Mouse (Mus musculus) CH12.LX (cell line): ENCODE data around the gene Tbcb. TPM values are rescaled to one million over a fixed set of nuclear protein-coding genes. Genes with fewer than 3 reads are reported as not detected.

Experiments
- DNase-seq: peaks from one replicate; pipeline ENCODE4 v3.0.0-alpha.2; 2013; ENCODE audit errors: extremely low read depth
- H3K27ac ChIP-seq: 2 replicates; pipeline ENCODE4 v1.5.1; 2012; ENCODE audit warnings: low read depth, mild to moderate bottlenecking, control low read depth, moderate library complexity; ENCODE audit not compliant: insufficient read depth
- H3K27me3 ChIP-seq: replicated peaks from 2 replicates; pipeline ENCODE3; 2012; ENCODE audit warnings: inconsistent platforms
- H3K36me3 ChIP-seq, 2 experiments: replicated peaks in 1 of 2; 2 replicates each; pipeline versions ENCODE3 to v1.6.1; 2012; ENCODE audit warnings: inconsistent platforms in 1 of 2, low read length in 1 of 2, mild to moderate bottlenecking in 1 of 2, mixed read lengths in 1 of 2, moderate library complexity in 1 of 2; ENCODE audit not compliant: control insufficient read depth in 1 of 2, insufficient read depth in 1 of 2
- H3K4me1 ChIP-seq, 2 experiments: 2 replicates each; pipeline ENCODE4 v1.6.1; 2012; ENCODE audit warnings: inconsistent platforms in 1 of 2, moderate library complexity in 1 of 2; ENCODE audit not compliant: insufficient read depth in 2 of 2, control insufficient read depth in 1 of 2
- H3K4me2 ChIP-seq: 2 replicates; pipeline ENCODE4 v1.6.1; 2012; ENCODE audit warnings: low read depth, mild to moderate bottlenecking, control low read depth; ENCODE audit not compliant: poor library complexity, insufficient read depth, severe bottlenecking
- H3K4me3 ChIP-seq, 3 experiments: fragments of 150-350 bp in 1 of 3; sonication (generic) in 1 of 3; replicated peaks in 1 of 3; 2 replicates each; pipeline versions ENCODE3 to v1.5.1; 2011 to 2012; ENCODE audit warnings: low read depth in 2 of 3, low read length in 2 of 3, mild to moderate bottlenecking in 2 of 3, moderate library complexity in 2 of 3, control low read depth in 1 of 3, improper control_type of control experiment in 1 of 3, inconsistent platforms in 1 of 3, mixed read lengths in 1 of 3; ENCODE audit not compliant: poor library complexity in 1 of 3
- H3K79me2 ChIP-seq: replicated peaks from 2 replicates; pipeline ENCODE4 v1.6.1; 2012; ENCODE audit warnings: mild to moderate bottlenecking, moderate library complexity; ENCODE audit not compliant: control insufficient read depth, poor library complexity, insufficient read depth, severe bottlenecking; ENCODE audit errors: extremely low read depth
- H3K9ac ChIP-seq: 2 replicates; pipeline ENCODE4 v1.6.1; 2012; ENCODE audit warnings: low read depth, mild to moderate bottlenecking, control low read depth, moderate library complexity; ENCODE audit not compliant: insufficient read depth
- H3K9me3 ChIP-seq: replicated peaks from 2 replicates; pipeline ENCODE3; 2012; ENCODE audit warnings: low read length, inconsistent platforms, mixed read lengths
- BHLHE40 ChIP-seq: IDR thresholded peaks from 2 replicates; pipeline ENCODE4 v1.6.1; 2011; ENCODE audit warnings: mild to moderate bottlenecking, low read depth, low read length, improper control_type of control experiment
- CHD1 ChIP-seq: IDR thresholded peaks from 2 replicates; pipeline ENCODE4 v1.6.1; 2012; ENCODE audit warnings: low read depth, low read length, improper control_type of control experiment, inconsistent platforms
- E2F4 ChIP-seq: IDR thresholded peaks from 2 replicates; pipeline ENCODE4 v1.6.1; 2011; ENCODE audit warnings: low read depth, low read length, improper control_type of control experiment; ENCODE audit not compliant: insufficient replicate concordance
- ELF1 ChIP-seq: IDR thresholded peaks from 2 replicates; pipeline ENCODE4 v1.6.1; 2014; ENCODE audit warnings: low read depth, mild to moderate bottlenecking, inconsistent platforms, low read length, improper control_type of control experiment
- IRF4 ChIP-seq: IDR thresholded peaks from 2 replicates; pipeline ENCODE4 v1.6.1; 2014; ENCODE audit warnings: low read depth, mild to moderate bottlenecking, inconsistent platforms, low read length, improper control_type of control experiment
- KAT2A ChIP-seq: IDR thresholded peaks from 2 replicates; pipeline ENCODE4 v1.6.1; 2012; ENCODE audit warnings: low read length, improper control_type of control experiment, inconsistent platforms; ENCODE audit not compliant: insufficient replicate concordance
- MAX ChIP-seq: IDR thresholded peaks from 2 replicates; pipeline ENCODE4 v1.6.1; 2011; ENCODE audit warnings: low read length, improper control_type of control experiment
- MEF2A ChIP-seq: IDR thresholded peaks from 2 replicates; pipeline ENCODE4 v1.6.1; 2014; ENCODE audit warnings: low read depth, mild to moderate bottlenecking, inconsistent platforms, low read length, improper control_type of control experiment, borderline replicate concordance
- MXI1 ChIP-seq: IDR thresholded peaks from 2 replicates; pipeline ENCODE4 v1.6.1; 2011; ENCODE audit warnings: mild to moderate bottlenecking, low read depth, low read length, improper control_type of control experiment
- MYC ChIP-seq: IDR thresholded peaks from 2 replicates; pipeline ENCODE4 v1.6.1; 2011; ENCODE audit warnings: low read depth, mild to moderate bottlenecking, improper control_type of control experiment, low read length
- NRF1 ChIP-seq: IDR thresholded peaks from 2 replicates; pipeline ENCODE4 v1.6.1; 2014; ENCODE audit warnings: low read depth, mild to moderate bottlenecking, inconsistent platforms, low read length, improper control_type of control experiment, moderate library complexity
- POLR2AphosphoS2 ChIP-seq: IDR thresholded peaks from 2 replicates; pipeline ENCODE4 v1.6.1; 2011; ENCODE audit warnings: low read depth, low read length, improper control_type of control experiment
- RAD21 ChIP-seq: IDR thresholded peaks from 2 replicates; pipeline ENCODE4 v1.6.1; 2011; ENCODE audit warnings: low read depth, mild to moderate bottlenecking, low read length, improper control_type of control experiment, moderate library complexity
- RCOR1 ChIP-seq: conservative IDR thresholded peaks from 2 replicates; pipeline ENCODE4 v1.6.1; 2012; ENCODE audit warnings: low read depth, mild to moderate bottlenecking, inconsistent platforms, low read length, improper control_type of control experiment
- SMC3 ChIP-seq: IDR thresholded peaks from 2 replicates; pipeline ENCODE4 v1.6.1; 2011; ENCODE audit warnings: low read depth, low read length, improper control_type of control experiment
- TBP ChIP-seq: conservative IDR thresholded peaks from 2 replicates; pipeline ENCODE4 v1.6.1; 2011; ENCODE audit warnings: low read depth, low read length, improper control_type of control experiment
- UBTF ChIP-seq: IDR thresholded peaks from 2 replicates; pipeline ENCODE4 v1.6.1; 2012; ENCODE audit warnings: low read depth, mild to moderate bottlenecking, inconsistent platforms, low read length, improper control_type of control experiment, moderate library complexity
- USF1 ChIP-seq: IDR thresholded peaks from 2 replicates; pipeline ENCODE4 v1.6.1; 2014; ENCODE audit warnings: low read depth, mild to moderate bottlenecking, inconsistent platforms, low read length, improper control_type of control experiment
- ZC3H11A ChIP-seq: IDR thresholded peaks from 2 replicates; pipeline ENCODE4 v1.6.1; 2012; ENCODE audit warnings: low read depth, mild to moderate bottlenecking, inconsistent platforms, low read length, improper control_type of control experiment
- ZKSCAN1 ChIP-seq: IDR thresholded peaks from 2 replicates; pipeline ENCODE4 v1.6.1; 2012; ENCODE audit warnings: low read depth, inconsistent platforms, low read length, improper control_type of control experiment, borderline replicate concordance
- ZMIZ1 ChIP-seq: IDR thresholded peaks from 2 replicates; pipeline ENCODE4 v1.6.1; 2012; ENCODE audit warnings: low read depth, mild to moderate bottlenecking, inconsistent platforms, low read length, improper control_type of control experiment
- ZNF384 ChIP-seq: IDR thresholded peaks from 2 replicates; pipeline ENCODE4 v1.6.1; 2012; ENCODE audit warnings: low read depth, low read length, improper control_type of control experiment, inconsistent platforms
- dilution Hi-C: fragments of 300-500 bp; cut with MboI; formaldehyde crosslinking; loops from 2 replicates; pipeline ENCODE4 v1.14.3; 2020; ENCODE audit warnings: low sequenced_read_pairs; ENCODE audit not compliant: extremely low pct_unique_long_range_greater_than_20kb, extremely low pct_ligation_motif_present
- in situ Hi-C: fragments of 300-500 bp; cut with MboI; formaldehyde crosslinking; loops from 3 replicates; pipeline ENCODE4 v1.14.3; 2019; ENCODE audit warnings: low sequenced_read_pairs, low pct_ligation_motif_present, low pct_unique_long_range_greater_than_20kb, mixed read lengths
- polyA plus RNA-seq: library from polyadenylated mRNA; unstranded; fragments of >175 nt; gene quantifications from 2 replicates; pipeline ENCODE4 v1.2.1, GENCODE M21; 2012; ENCODE audit warnings: low read depth; ENCODE audit not compliant: insufficient read length
- total RNA-seq, 2 experiments: library from RNA; depleted of rRNA; stranded (reverse); fragments of 300-350 nt in 1 of 2; fragments of >200 nt in 1 of 2; gene quantifications; 2 replicates each; pipeline ENCODE4 v1.2.3; 2012 to 2014

Tbcb gene
- total and polyA plus RNA-seq, 3 experiments, result 57.7 to 89.6 (median 79.9) TPM

GRCm38 (mm10) chr7:30216723-30217151, 15.3 kb downstream of the Tbcb start (continued):
- TF ChIP-seq TBP (no peak), UBTF (no peak)

GRCm38 (mm10) chr7:30215875-30216274, 16.2 kb downstream of the Tbcb start:
- dilution Hi-C loops, result no loop called here
- H3K36me3 ChIP-seq, result no peaks in the 10 kb centered on the region
- H3K79me2 ChIP-seq, result no peaks in the 10 kb centered on the region
- H3K4me3 ChIP-seq, result no peak overlapping the region
- no peak for DNase-seq
- in situ Hi-C loops, result loop anchor here (5.0 kb wide), 1 partner anchor 34 kb away; the partner anchor contains the start of gene Cox7a1
- H3K4me1 ChIP-seq, result peaks cover 14 to 19% of the 10 kb centered on the region in 2 experiments
- no peak overlapping the region for H3K9ac ChIP-seq
- H3K27ac ChIP-seq, result no peak overlapping the region
- H3K4me2 ChIP-seq, result no peak overlapping the region
- TF ChIP-seq ZKSCAN1 (no peak), NRF1 (no peak), CHD1 (no peak), ELF1 (no peak), MYC (no peak)
- H3K27me3 ChIP-seq, result peaks cover 3% of the 10 kb centered on the region
- H3K9me3 ChIP-seq, result no peaks in the 10 kb centered on the region

- Histone ChIP-seq H3K4me3 (no peak overlapping the region), H3K79me2 (no peaks in the 10 kb centered on the region), H3K9me3 (no peaks in the 10 kb centered on the region)
- dilution Hi-C loops, result no loop called here
- DNase-seq, result no peak
- TF ChIP-seq MAX, result no peak
- TF ChIP-seq ZNF384, result no peak
- no peak for TF ChIP-seq BHLHE40
- no peak for TF ChIP-seq KAT2A
- no peak for TF ChIP-seq RCOR1
- TF ChIP-seq E2F4, result no peak
- no peak for TF ChIP-seq ZC3H11A
- no peak for TF ChIP-seq MEF2A
- no peak for TF ChIP-seq ZMIZ1
- TF ChIP-seq IRF4, result no peak
- TF ChIP-seq NRF1, result no peak
- TF ChIP-seq MXI1, result no peak
- TF ChIP-seq RAD21, result no peak
- TF ChIP-seq POLR2AphosphoS2, result no peak
- no peak for TF ChIP-seq SMC3
- no peak for TF ChIP-seq UBTF
- TF ChIP-seq CHD1, result no peak
- TF ChIP-seq USF1, result no peak
- TF ChIP-seq, all 38 proteins: peak for 0
- Histone ChIP-seq H3K9ac (no peak overlapping the region), H3K27me3 (peaks cover 3% of the 10 kb centered on the region), H3K4me2 (no peak overlapping the region), H3K36me3 (no peaks in the 10 kb centered on the region), H3K4me1 (peaks cover 4 to 6% of the 10 kb centered on the region in 2 experiments), H3K27ac (no peak overlapping the region)
- in situ Hi-C loops, result no loop called here
Measured at GRCm38 (mm10) chr7:30213881-30214280, 18.2 kb downstream of the Tbcb start.
